Mouse (Mus musculus) ES-E14 (cell line): Measurements from ENCODE around the gene Hspa2. TPM values are rescaled to one million over a fixed set of nuclear protein-coding genes. Genes with fewer than 3 reads are reported as not detected.

Experiments
- DNase-seq: peaks from one replicate; pipeline ENCODE4 v3.0.0-alpha.2; 2013; ENCODE audit warnings: low read depth, low spot score
- H3K27ac ChIP-seq: 2 replicates; pipeline ENCODE4 v1.5.1; 2012; ENCODE audit warnings: low read depth, mild to moderate bottlenecking, low read length, moderate library complexity, mixed read lengths; ENCODE audit not compliant: poor library complexity, insufficient read depth, severe bottlenecking
- H3K36me3 ChIP-seq: 2 replicates; pipeline ENCODE4 v1.6.1; 2012; ENCODE audit warnings: mild to moderate bottlenecking, low read length, moderate library complexity, mixed read lengths; ENCODE audit not compliant: control insufficient read depth, poor library complexity, insufficient read depth, severe bottlenecking
- H3K4me1 ChIP-seq, 2 experiments: fragments of 150-350 bp in 1 of 2; sonication (generic) in 1 of 2; 2 replicates each; pipeline ENCODE4 v1.6.1; 2012; ENCODE audit warnings: low read length in 2 of 2, mild to moderate bottlenecking in 1 of 2, mixed read lengths in 1 of 2; ENCODE audit not compliant: control insufficient read depth in 2 of 2, insufficient read depth in 2 of 2, poor library complexity in 1 of 2
- H3K4me3 ChIP-seq, 2 experiments: fragments of 150-350 bp in 1 of 2; sonication (generic) in 1 of 2; 2 replicates each; pipeline ENCODE4 v1.5.1; 2012; ENCODE audit warnings: low read length in 2 of 2, low read depth in 1 of 2, mild to moderate bottlenecking in 1 of 2, mixed read lengths in 1 of 2; ENCODE audit not compliant: insufficient read depth in 1 of 2, poor library complexity in 1 of 2, severe bottlenecking in 1 of 2
- H3K9ac ChIP-seq: 2 replicates; pipeline ENCODE4 v1.6.1; 2012; ENCODE audit warnings: low read depth, mild to moderate bottlenecking, low read length, mixed read lengths; ENCODE audit not compliant: poor library complexity, insufficient read depth, severe bottlenecking
- H3K9me3 ChIP-seq: fragments of 150-350 bp; sonication (generic); 2 replicates; pipeline ENCODE4 v1.6.1; 2012; ENCODE audit warnings: low read depth, mild to moderate bottlenecking, low read length; ENCODE audit not compliant: control insufficient read depth, insufficient read depth
- CHD2 ChIP-seq: IDR thresholded peaks from 2 replicates; pipeline ENCODE4 v1.6.1; 2014; ENCODE audit warnings: mild to moderate bottlenecking, low read depth, low read length, inconsistent platforms
- HCFC1 ChIP-seq: IDR thresholded peaks from 2 replicates; pipeline ENCODE4 v1.6.1; 2012; ENCODE audit warnings: low read length, inconsistent platforms, borderline replicate concordance; ENCODE audit not compliant: insufficient read depth
- MAFK ChIP-seq: IDR thresholded peaks from 2 replicates; pipeline ENCODE4 v1.6.1; 2014; ENCODE audit warnings: mild to moderate bottlenecking, low read depth, low read length, inconsistent platforms; ENCODE audit not compliant: insufficient read depth
- ZC3H11A ChIP-seq: IDR thresholded peaks from 2 replicates; pipeline ENCODE4 v1.6.1; 2012; ENCODE audit warnings: low read depth, mild to moderate bottlenecking, inconsistent platforms, low read length, borderline replicate concordance
- ZNF384 ChIP-seq: IDR thresholded peaks from 2 replicates; pipeline ENCODE4 v1.6.1; 2012; ENCODE audit warnings: low read depth, low read length, inconsistent platforms
- in situ Hi-C, 2 experiments: fragments of 600-800 bp; cut with MboI; formaldehyde crosslinking; loops; one replicate each; pipeline ENCODE4 v1.15.1; 2025; ENCODE audit warnings: low sequenced_read_pairs in 2 of 2, inconsistent platforms in 1 of 2; ENCODE audit not compliant: unreplicated experiment in 2 of 2
- total RNA-seq: library from RNA; depleted of rRNA; stranded (reverse); fragments of 300-350 nt; gene quantifications from 2 replicates; pipeline ENCODE4 v1.2.3, GENCODE M21; 2012

Hspa2 gene
- total RNA-seq, 1 experiment, result 9.2 TPM

- Histone ChIP-seq H3K4me3 (no peak overlapping the region), H3K9me3 (no peaks in the 10 kb centered on the region), H3K9ac (no peak overlapping the region), H3K36me3 (peaks cover 11% of the 10 kb centered on the region), H3K27ac (no peak overlapping the region), H3K4me1 (peaks cover 0 to 7% of the 10 kb centered on the region in 2 experiments; a peak in 1 of 4 replicates)
- in situ Hi-C loops, result no loop called here
- TF ChIP-seq ZC3H11A (no peak), ZNF384 (no peak)
- no peak for DNase-seq
Measured at GRCm38 (mm10) chr12:76388794-76389193, 15.2 kb upstream of the Hspa2 start.

GRCm38 (mm10) chr12:76391595-76392271 lies 12.2 kb upstream of the Hspa2 start:
- no peak for DNase-seq
- no peak overlapping the region for H3K4me3 ChIP-seq
- no peaks in the 10 kb centered on the region for H3K9me3 ChIP-seq
- H3K4me1 ChIP-seq, result no peaks in the 10 kb centered on the region
- TF ChIP-seq ZC3H11A, result no peak
- TF ChIP-seq ZNF384, result no peak
- TF ChIP-seq CHD2, result no peak
- TF ChIP-seq MAFK, result no peak
- no peak for TF ChIP-seq HCFC1
- H3K9ac ChIP-seq, result no peak overlapping the region
- no peak overlapping the region for H3K27ac ChIP-seq
- H3K36me3 ChIP-seq, result peaks cover 3% of the 10 kb centered on the region; the same call in 1 of the 2 replicates
- in situ Hi-C loops, result no loop called here

GRCm38 (mm10) chr12:76392979-76393378 lies 11.0 kb upstream of the Hspa2 start:
- in situ Hi-C loops, result no loop called here
- no peak for DNase-seq
- TF ChIP-seq MAFK, result no peak

GRCm38 (mm10) chr12:76397281-76397680 lies 6.7 kb upstream of the Hspa2 start:
- no peak for DNase-seq
- TF ChIP-seq MAFK, result no peak
- TF ChIP-seq ZC3H11A, result no peak
- no peak for TF ChIP-seq HCFC1
- no peak for TF ChIP-seq CHD2
- no peak for TF ChIP-seq ZNF384
- H3K36me3 ChIP-seq, result no peaks in the 10 kb centered on the region
- H3K4me3 ChIP-seq, result no peak overlapping the region
- no peak overlapping the region for H3K27ac ChIP-seq
- no peak overlapping the region for H3K9ac ChIP-seq
- no peaks in the 10 kb centered on the region for H3K4me1 ChIP-seq
- in situ Hi-C loops, result no loop called here
- H3K9me3 ChIP-seq, result no peaks in the 10 kb centered on the region

More at GRCm38 (mm10) chr12:76392979-76393378, 11.0 kb upstream of the Hspa2 start:
- Histone ChIP-seq H3K4me3 (no peak overlapping the region), H3K9ac (no peak overlapping the region), H3K27ac (no peak overlapping the region), H3K4me1 (no peaks in the 10 kb centered on the region), H3K9me3 (no peaks in the 10 kb centered on the region), H3K36me3 (no peaks in the 10 kb centered on the region)

GRCm38 (mm10) chr12:76401674-76402073 lies 2.3 kb upstream of the Hspa2 start:
- H3K4me1 ChIP-seq, result peaks cover 2 to 13% of the 10 kb centered on the region in 2 experiments; a peak in 2 of 4 replicates
- no peaks in the 10 kb centered on the region for H3K36me3 ChIP-seq
- no peak overlapping the region for H3K9ac ChIP-seq
- no peak for TF ChIP-seq MAFK
- TF ChIP-seq ZC3H11A, result no peak
- TF ChIP-seq ZNF384, result no peak
- TF ChIP-seq HCFC1, result no peak
- TF ChIP-seq CHD2, result no peak
- DNase-seq, result no peak
- no peak overlapping the region for H3K4me3 ChIP-seq
- no peak overlapping the region for H3K27ac ChIP-seq
- in situ Hi-C loops, result no loop called here
- no peaks in the 10 kb centered on the region for H3K9me3 ChIP-seq
